Mouse (Mus musculus) lung, embryonic 14.5 days (tissue): ENCODE measurements around the gene Selenoi. TPM values are rescaled to one million over a fixed set of nuclear protein-coding genes. Genes with fewer than 3 reads are reported as not detected.

Experiments
- ATAC-seq: fragments of 200-750 bp; cut with Nextera tagmentation; 2 replicates; pipeline ENCODE4 v1.8.0; 2017; ENCODE audit warnings: mild to moderate bottlenecking, moderate TSS enrichment, moderate library complexity; ENCODE audit not compliant: insufficient read depth
- DNase-seq: peaks from one replicate; pipeline ENCODE4 v3.0.0-alpha.2; 2015
- H3K27ac ChIP-seq: fragments of 300-500 bp; sonication (generic); 2 replicates; pipeline ENCODE4 v1.5.1; 2014; ENCODE audit warnings: low read depth, mild to moderate bottlenecking, moderate library complexity
- H3K27me3 ChIP-seq: fragments of 300-500 bp; sonication (generic); 2 replicates; pipeline ENCODE4 v1.6.1; 2014; ENCODE audit warnings: low read length, control low read depth; ENCODE audit not compliant: insufficient read depth
- H3K36me3 ChIP-seq: fragments of 300-500 bp; sonication (generic); 2 replicates; pipeline ENCODE4 v1.6.1; 2014; ENCODE audit warnings: control low read depth; ENCODE audit not compliant: insufficient read depth
- H3K4me1 ChIP-seq: fragments of 300-500 bp; sonication (generic); 2 replicates; pipeline ENCODE4 v1.6.1; 2014; ENCODE audit warnings: antibody characterized with exemption, control low read depth; ENCODE audit not compliant: insufficient read depth
- H3K4me2 ChIP-seq: fragments of 300-500 bp; sonication (generic); 2 replicates; pipeline ENCODE4 v1.6.1; 2014; ENCODE audit warnings: mild to moderate bottlenecking
- H3K4me3 ChIP-seq: fragments of 300-500 bp; sonication (generic); 2 replicates; pipeline ENCODE4 v1.5.1; 2014; ENCODE audit warnings: low read depth, low read length
- H3K9ac ChIP-seq: fragments of 300-500 bp; sonication (generic); 2 replicates; pipeline ENCODE4 v1.6.1; 2014
- H3K9me3 ChIP-seq: fragments of 300-500 bp; sonication (generic); 2 replicates; pipeline ENCODE4 v1.6.1; 2016; ENCODE audit warnings: low read depth, low read length, control low read depth
- CTCF ChIP-seq: IDR thresholded peaks from 2 replicates; pipeline ENCODE4 v1.5.1; 2016; ENCODE audit warnings: antibody characterized with exemption, low read depth
- WGBS: fragments of 180-500 bp; shearing (Covaris S2); extraction: QIAGEN DNeasy Blood & Tissue Kit; methylation state at CpG from one replicate; pipeline ENCODE4 v1.1.7; 2014; 5-methylcytosine and 5-hydroxymethylcytosine counted together
- polyA plus RNA-seq: library from polyadenylated mRNA; unstranded; fragments of >200 nt; fragmentation: Nextera tagmentation; extraction: Ambion mirVana; gene quantifications from 2 replicates; pipeline ENCODE4 v1.2.1, GENCODE M21; 2014

Gene Selenoi
- polyA plus RNA-seq, 1 experiment from 2014 or later, result 18.9 TPM

GRCm38 (mm10) chr5:30215970-30216369 is 16.4 kb upstream of the Selenoi start:
- Histone ChIP-seq H3K9me3 (no peaks in the 10 kb centered on the region), H3K9ac (no peak overlapping the region), H3K4me2 (no peak overlapping the region), H3K27me3 (no peaks in the 10 kb centered on the region), H3K36me3 (no peaks in the 10 kb centered on the region), H3K4me1 (no peaks in the 10 kb centered on the region), H3K4me3 (no peak overlapping the region), H3K27ac (no peak overlapping the region)
- TF ChIP-seq CTCF, result no peak
- WGBS, result 58% methylated on average over 5 of the region's 5 CpGs
- ATAC-seq, result no peak
- DNase-seq, result no peak

- Histone ChIP-seq H3K4me2 (no peak overlapping the region), H3K4me1 (no peaks in the 10 kb centered on the region), H3K9ac (no peak overlapping the region), H3K36me3 (0 out of 2 replicates have a peak, but pooled peaks cover 3% of the 10 kb centered on the region), H3K4me3 (no peak overlapping the region), H3K9me3 (no peaks in the 10 kb centered on the region), H3K27ac (no peak overlapping the region), H3K27me3 (no peaks in the 10 kb centered on the region)
- DNase-seq (no peak), ATAC-seq (no peak)
- whole genome bisulfite sequencing, result 75% methylated on average over 2 of the region's 2 CpGs
- no peak for TF ChIP-seq CTCF
These were observed 12.7 kb upstream of the Selenoi start for GRCm38 (mm10) chr5:30219715-30220114.

GRCm38 (mm10) chr5:30220666-30221065 is 11.7 kb upstream of the Selenoi start:
- Histone ChIP-seq H3K27me3 (no peaks in the 10 kb centered on the region), H3K36me3 (0 out of 2 replicates have a peak, but pooled peaks cover 3% of the 10 kb centered on the region), H3K4me2 (no peak overlapping the region), H3K4me1 (no peaks in the 10 kb centered on the region), H3K9ac (no peak overlapping the region), H3K4me3 (no peak overlapping the region), H3K9me3 (no peaks in the 10 kb centered on the region), H3K27ac (no peak overlapping the region)
- 86% methylated on average over 8 of the region's 8 CpGs for WGBS
- ATAC-seq (no peak), DNase-seq (no peak)
- TF ChIP-seq CTCF, result no peak

GRCm38 (mm10) chr5:30222681-30223080 is 9.7 kb upstream of the Selenoi start:
- H3K9me3 ChIP-seq, result no peaks in the 10 kb centered on the region
- H3K27ac ChIP-seq, result no peak overlapping the region
- no peak for TF ChIP-seq CTCF
- H3K36me3 ChIP-seq, result 0 out of 2 replicates have a peak, but pooled peaks cover 3% of the 10 kb centered on the region
- no peak overlapping the region for H3K9ac ChIP-seq
- H3K4me1 ChIP-seq, result no peaks in the 10 kb centered on the region
- H3K4me2 ChIP-seq, result no peak overlapping the region
- H3K27me3 ChIP-seq, result no peaks in the 10 kb centered on the region
- H3K4me3 ChIP-seq, result no peak overlapping the region
- 98% methylated on average over 8 of the region's 8 CpGs for WGBS
- ATAC-seq, result no peak
- no peak for DNase-seq

- Histone ChIP-seq H3K4me1 (peaks cover 12% of the 10 kb centered on the region; the same call in 1 of the 2 replicates), H3K9me3 (no peaks in the 10 kb centered on the region; the same call in 1 of the 2 replicates), H3K4me2 (no peak overlapping the region), H3K27ac (no peak overlapping the region), H3K27me3 (no peaks in the 10 kb centered on the region), H3K9ac (no peak overlapping the region), H3K4me3 (no peak overlapping the region), H3K36me3 (no peaks in the 10 kb centered on the region)
- no peak for ATAC-seq
- peak; percentile 39 for TF ChIP-seq CTCF
- WGBS, result 82% methylated on average over 4 of the region's 4 CpGs
- DNase-seq, result no peak
These were observed 1.5 kb upstream of the Selenoi start for GRCm38 (mm10) chr5:30230901-30231300.

GRCm38 (mm10) chr5:30231891-30232270 is 500 bp upstream of the Selenoi start:
- peak overlapping the region; percentile 86 for H3K4me3 ChIP-seq
- H3K9me3 ChIP-seq, result no peaks in the 10 kb centered on the region; the same call in 1 of the 2 replicates
- TF ChIP-seq CTCF, result no peak
- ATAC-seq, result no peak; the same call in 1 of the 2 replicates
- no peak for DNase-seq
- H3K4me2 ChIP-seq, result peak overlapping the region; percentile 62
- peak overlapping the region; percentile 64 for H3K9ac ChIP-seq
- H3K27me3 ChIP-seq, result no peaks in the 10 kb centered on the region
- H3K36me3 ChIP-seq, result no peaks in the 10 kb centered on the region
- peak overlapping the region; percentile 42; the same call in 1 of the 2 replicates for H3K27ac ChIP-seq
- 45% methylated on average over 16 of the region's 16 CpGs for WGBS
- H3K4me1 ChIP-seq, result peaks cover 12% of the 10 kb centered on the region; the same call in 1 of the 2 replicates

- Histone ChIP-seq H3K27me3 (no peaks in the 10 kb centered on the region), H3K4me3 (peak overlapping the region; percentile 86), H3K4me1 (peaks cover 12% of the 10 kb centered on the region; the same call in 1 of the 2 replicates), H3K4me2 (peak overlapping the region; percentile 62), H3K9me3 (no peaks in the 10 kb centered on the region; the same call in 1 of the 2 replicates), H3K36me3 (no peaks in the 10 kb centered on the region), H3K27ac (peak overlapping the region; percentile 88), H3K9ac (peak overlapping the region; percentile 79)
- ATAC-seq (no peak), DNase-seq (peak; percentile 53)
- WGBS, result under 1% methylated on average over 15 of the region's 15 CpGs
- TF ChIP-seq CTCF, result no peak
These were observed 661 bp downstream of the Selenoi start for GRCm38 (mm10) chr5:30233042-30233441.
